Mouse (Mus musculus): Measurements from ENCODE around the gene Mrpl50.
"Not testable (repeated sequence)": the region's sequence is repeated elsewhere in the genome, so short reads cannot be mapped to it uniquely, and the experiment has no call there.

The Mrpl50 gene

DNA sequence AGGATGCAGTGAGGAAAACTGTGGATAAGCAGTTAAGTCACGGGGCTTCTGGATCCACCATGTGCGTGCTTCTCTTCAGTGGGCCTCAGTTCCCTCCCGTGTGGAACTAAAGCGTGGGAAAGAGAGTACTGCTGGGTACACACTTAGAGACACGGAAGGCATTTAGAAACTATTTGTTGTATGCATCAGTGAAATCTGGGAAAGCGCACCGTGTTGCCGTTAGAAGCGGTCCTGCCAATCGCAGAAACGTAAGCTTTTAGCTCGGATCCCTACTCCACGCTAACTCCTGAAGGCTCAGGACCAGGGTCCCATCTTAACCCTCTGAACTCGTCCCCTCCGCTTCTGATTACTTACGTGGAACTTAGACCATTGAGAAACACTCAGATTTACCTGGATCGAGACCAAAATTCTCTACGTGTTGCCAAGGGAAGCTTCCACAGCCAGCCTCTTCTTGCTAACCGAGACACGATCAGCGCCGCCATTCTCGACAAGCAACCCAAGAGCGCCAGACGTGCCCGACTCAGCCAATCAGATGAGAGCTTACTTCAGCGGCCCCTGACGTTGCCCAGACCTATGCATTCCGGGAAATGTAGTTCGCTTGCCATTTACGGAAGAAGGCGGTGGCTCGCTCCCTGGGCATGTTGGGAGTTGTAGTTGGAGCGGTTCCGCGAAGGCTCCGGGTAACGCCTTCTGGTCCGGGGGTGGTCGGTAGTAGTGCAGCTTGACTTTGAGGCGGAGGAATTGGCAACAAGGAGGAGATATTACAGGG lies at the start of gene Mrpl50, which contains the start of gene Zfp189:
Gene Mrpl50 (minus strand): TSS at position 522 of the 769 bp plus-strand sequence.
Gene Zfp189 (plus strand): TSS at position 605 of the 769 bp plus-strand sequence.
- peak; percentile 97 for DNase-seq (ENCODE audit: low spot score)

- DNase-seq (ENCODE audit: low spot score) = peak; percentile 85
Measured at GRCm38 (mm10) chr4:49567613-49568012, 46.7 kb upstream of the Mrpl50 start.

DNA sequence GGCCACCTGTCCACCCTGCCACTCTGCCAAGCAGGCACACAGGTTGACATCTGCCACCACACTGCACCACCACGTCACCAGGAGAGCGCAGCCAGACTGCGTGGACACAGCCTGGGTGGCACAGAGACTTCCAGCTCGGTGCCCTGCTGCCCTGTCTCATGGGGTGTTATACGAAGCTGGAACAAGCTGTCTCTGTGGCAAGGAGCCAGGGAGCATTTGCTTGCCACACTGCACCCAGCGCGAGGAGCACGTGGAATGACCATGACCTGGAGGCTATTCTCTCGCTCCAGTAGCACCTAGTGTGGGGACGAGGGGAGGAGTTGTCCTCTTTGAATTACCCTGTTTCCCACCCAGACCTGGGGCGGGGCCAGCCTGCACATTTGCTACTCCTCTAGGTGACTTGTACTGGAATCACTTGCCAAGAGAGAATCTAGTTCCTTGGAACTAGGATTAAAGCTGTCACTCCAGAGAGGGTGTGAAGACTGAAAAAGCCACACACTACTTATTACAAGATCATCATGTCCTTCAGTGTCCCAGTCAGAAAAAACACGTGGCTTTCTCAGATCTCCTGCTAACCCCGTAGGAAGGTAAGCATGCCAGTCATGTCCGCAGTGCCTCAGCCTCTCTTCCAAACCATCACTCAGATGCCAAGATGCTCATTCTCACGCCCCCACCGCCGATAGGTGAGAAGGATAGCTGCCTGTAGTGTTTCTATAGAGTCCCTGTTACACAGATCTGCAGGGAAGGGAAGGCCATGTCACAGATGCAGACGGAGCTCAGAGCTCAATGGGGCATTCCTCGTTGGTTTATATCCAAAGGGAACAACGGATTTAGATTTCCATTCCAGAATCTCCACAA lies 39.3 kb upstream of the Mrpl50 start:
- peak; percentile 5 for DNase-seq (ENCODE audit: low spot score)

DNA sequence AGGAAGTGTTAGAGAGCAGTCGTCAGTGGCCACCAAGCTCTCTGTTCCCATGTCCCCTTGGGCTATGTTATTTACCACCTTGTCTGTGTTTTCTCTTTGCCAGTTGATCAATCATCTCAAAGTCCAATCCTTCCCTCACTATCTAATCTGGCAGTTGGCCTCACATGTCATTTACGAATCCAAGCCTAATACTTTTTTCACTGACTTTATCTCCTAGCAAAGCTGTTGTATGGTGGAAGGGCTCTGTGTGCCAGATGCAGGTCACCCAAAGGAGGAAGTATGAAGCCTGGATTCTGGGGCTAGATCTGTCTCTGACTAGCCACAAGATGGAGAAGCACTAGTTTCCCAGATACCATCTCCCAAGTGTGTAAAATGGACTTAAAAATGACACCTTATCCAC lies 37.3 kb upstream of the Mrpl50 start:
- no peak for DNase-seq (ENCODE audit: low spot score)

GRCm38 (mm10) chr4:49557375-49557774 lies 36.5 kb upstream of the Mrpl50 start:
- DNase-seq (ENCODE audit: low spot score) = no peak

GRCm38 (mm10) chr4:49553380-49553779 lies 32.5 kb upstream of the Mrpl50 start:
- no peak for DNase-seq (ENCODE audit: low spot score)

- no peak for DNase-seq (ENCODE audit: low spot score)
Measured at GRCm38 (mm10) chr4:49549383-49549782, 28.5 kb upstream of the Mrpl50 start, which contains the start of gene Aldob. Gene Aldob (minus strand): TSS chr4:49549546.

DNA sequence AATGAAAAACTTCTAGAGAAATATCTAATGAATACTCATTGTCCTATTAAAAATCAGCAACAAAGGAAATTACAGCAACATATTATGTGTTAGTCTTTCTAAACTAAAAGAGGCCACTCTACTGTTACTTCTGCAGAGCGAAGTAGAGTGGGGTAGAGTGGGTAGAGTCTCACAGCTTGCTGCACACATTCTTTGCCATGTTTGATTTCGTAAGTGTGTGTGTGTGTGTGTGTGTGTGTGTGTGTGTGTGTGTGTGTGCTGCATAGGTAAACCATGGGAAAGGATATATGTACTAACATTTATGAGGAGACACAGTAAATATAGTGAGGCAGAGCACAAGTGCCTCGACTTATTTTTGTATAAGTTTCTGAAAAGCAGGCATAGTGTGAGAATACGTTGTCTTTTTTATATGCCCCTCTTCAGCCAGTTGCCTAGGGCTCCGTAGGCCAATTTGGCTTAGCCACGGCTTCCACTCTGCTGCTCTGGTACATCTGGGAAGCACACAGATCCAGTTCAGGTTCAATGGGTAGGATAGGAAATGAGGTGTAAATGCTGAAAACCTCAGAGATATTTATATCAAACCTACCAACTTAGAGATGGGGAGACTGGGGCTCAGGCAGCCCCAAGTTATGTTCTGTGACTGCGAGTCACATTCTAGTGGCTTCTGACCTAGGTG lies 26.8 kb upstream of the Mrpl50 start:
- DNase-seq (ENCODE audit: low spot score) = no peak

DNA sequence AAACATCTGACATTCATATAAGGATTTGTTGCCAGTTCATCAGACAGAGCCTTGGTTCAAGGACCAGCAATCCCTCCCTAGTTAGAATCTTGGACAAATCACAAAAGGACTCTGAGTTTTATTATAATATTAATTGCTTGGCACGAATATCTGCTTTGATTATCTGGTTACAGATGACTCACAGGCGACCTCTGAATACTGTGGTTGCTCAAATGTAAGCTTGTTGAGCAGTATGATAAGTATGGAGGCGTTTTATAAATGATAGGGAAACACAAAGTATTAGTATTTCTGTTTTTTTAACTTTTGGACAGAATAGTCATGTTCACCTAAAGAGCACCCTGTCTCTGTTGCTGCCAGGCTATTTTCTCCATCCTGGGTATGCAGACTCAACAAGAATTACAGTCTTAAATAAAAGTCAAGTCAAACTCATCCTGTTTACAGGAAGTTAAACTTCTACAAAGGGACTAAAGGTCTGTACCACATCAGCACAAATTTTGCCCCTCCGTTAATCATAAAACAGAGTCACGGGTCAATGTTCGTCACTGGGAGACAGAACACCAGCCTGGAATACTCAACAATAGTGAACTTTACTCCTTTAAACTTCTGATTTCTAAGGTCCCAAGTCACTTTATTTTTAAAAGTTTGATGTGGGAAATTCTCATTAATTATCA lies 26.1 kb upstream of the Mrpl50 start:
- no peak for DNase-seq (ENCODE audit: low spot score)

GRCm38 (mm10) chr4:49546026-49546425 lies 25.1 kb upstream of the Mrpl50 start:
- DNase-seq (ENCODE audit: low spot score) = no peak

DNA sequence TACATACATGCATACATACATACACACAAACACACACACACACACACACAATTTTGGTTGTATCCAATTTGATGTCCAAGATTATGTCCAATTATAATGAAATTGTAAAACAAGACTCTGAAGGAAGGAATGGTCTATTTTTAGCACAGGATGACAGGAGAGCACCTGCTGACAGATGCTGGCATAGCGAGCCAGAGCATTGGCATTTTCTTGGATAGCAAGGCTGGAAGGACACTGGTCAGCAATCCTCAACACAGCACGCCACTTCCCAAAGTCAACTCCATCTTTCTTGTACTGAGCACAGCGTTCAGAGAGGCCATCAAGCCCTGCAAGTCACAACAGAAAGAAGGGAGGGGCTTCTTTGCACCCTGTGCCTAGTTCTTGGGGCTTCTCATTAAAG lies 20.1 kb upstream of the Mrpl50 start:
- DNase-seq (ENCODE audit: low spot score) = no peak

DNA sequence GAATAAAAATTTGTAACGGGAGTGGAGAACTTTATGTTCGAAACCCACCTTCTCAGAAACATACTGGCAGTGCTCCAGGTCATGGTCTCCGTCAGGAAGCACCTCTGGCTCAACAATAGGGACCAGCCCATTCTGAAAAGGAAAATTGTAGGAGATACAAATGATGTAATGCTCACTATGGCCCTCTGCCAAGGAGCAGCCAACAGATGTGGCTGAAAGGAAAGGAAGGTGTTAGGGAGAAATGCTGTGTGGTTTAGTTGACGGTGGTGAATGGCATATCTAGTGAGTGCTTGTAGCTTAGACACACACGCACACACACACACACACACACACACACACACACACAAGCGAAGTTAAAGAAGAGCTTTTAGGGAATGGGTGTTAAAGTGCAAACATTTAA lies 18.8 kb upstream of the Mrpl50 start:
- DNase-seq (ENCODE audit: low spot score) = peak; percentile 2

DNA sequence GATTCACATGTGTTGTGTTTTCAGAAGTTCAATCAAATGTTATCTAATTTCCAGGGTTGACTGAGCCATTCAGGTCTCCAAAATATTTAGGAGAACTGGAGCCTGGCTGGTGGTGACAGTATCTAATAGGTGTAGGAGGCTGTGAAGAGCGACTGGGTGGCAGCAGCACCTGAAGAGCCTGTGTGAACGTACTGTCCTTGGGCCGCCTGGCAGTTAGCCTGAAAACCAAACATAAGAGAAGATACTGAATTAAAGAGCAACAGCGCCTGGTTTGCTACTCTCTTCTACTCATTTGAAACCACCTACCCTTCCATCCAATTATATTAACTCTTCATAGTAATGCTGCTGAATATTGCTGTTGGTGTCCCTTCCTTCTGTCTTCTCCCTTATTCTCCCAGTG lies 15.8 kb upstream of the Mrpl50 start:
- DNase-seq (ENCODE audit: low spot score) = no peak

DNA sequence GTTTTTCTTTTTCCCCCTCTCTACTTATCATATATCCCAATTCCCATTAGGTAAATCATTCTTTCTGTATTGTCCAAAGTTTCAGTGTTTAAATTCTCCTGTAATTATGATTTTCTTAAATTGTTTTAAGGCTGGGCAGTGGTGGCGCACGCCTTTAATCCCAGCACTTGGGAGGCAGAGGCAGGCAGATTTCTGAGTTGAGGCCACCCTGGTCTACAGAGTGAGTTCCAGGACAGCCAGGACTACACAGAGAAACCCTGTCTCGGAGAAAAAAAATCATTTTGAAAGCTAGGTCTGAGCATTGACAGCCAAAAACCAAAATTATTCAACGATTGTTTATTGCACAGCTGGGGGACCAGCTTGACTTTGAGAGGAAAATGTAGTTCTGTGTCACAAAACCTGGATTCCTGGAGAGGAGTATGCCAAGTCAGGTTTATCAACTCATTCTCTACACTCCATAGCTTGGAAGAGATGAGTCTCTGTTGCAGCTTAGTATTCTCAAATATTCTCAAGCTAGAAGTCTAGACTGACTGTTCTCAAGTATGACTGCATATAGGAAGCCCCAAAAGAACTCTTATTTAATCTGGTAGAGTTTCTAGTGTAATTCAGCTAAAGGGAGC lies 14.9 kb upstream of the Mrpl50 start:
- no peak for DNase-seq (ENCODE audit: low spot score)

- DNase-seq (ENCODE audit: low spot score) = no peak
Measured at GRCm38 (mm10) chr4:49535036-49535435, 14.1 kb upstream of the Mrpl50 start.

GRCm38 (mm10) chr4:49522576-49522975 lies 1.7 kb upstream of the Mrpl50 start:
- DNase-seq (ENCODE audit: low spot score) = no peak

GRCm38 (mm10) chr4:49521346-49521745 lies 453 bp upstream of the Mrpl50 start:
- DNase-seq (ENCODE audit: low spot score) = no peak

- DNase-seq (ENCODE audit: low spot score) = no peak
Measured at GRCm38 (mm10) chr4:49519476-49519875, 1.4 kb downstream of the Mrpl50 start.

GRCm38 (mm10) chr4:49514441-49514840 lies 6.5 kb downstream of the Mrpl50 start:
- DNase-seq (ENCODE audit: low spot score) = no peak

DNA sequence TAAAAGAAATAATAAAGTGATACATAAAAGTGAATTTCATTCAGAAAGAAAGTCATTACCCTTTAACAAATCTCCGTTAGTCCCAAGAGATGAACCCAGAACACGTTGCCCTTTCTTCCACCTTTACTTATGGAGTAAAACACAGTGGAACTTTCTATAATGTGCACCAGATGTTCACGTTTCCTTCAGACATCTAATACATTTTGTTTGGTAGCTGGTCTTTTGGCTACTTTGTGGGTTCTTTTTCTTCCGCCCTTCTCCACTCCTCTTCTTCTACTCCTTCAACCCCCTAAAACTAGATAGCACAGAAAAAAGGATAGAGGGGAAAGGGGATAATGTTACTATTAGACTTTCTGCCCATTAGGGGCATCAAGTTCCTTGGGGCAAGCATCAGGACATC lies 8.3 kb downstream of the Mrpl50 start:
- DNase-seq (ENCODE audit: low spot score) = no peak

DNA sequence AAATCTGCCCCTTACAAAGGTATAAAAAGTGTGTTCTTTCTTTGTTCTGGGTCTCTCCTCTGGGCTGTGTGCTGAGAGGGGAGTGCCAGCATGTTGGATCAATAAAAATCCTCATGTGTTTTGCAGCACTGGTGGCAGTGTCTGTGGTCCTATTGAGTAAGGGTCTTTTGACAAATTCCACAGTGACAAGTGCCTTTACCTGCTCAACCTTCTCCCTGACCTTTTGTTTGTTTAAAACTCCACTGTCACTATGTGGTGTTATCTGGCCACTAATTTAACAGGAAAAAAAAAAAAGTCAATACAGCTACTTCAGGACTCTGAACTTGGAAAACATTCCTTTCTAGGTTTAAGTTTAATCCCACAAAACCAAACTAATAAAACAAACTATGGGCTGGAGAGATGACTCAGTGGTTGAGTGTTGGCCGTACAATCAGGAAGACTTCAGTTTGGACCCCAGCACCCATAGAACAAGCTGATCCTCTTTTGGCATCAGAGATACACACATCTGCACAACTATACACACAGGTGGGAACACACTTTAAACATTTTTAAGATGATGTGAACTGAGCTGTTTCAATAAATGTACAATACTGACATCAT lies 10.6 kb downstream of the Mrpl50 start:
- not testable (repeated sequence) for DNase-seq (ENCODE audit: low spot score)
